Mouse (Mus musculus) olfactory bulb, adult 2 months (tissue): ENCODE results near the gene M6pr.

Experiments
- CTCF ChIP-seq: fragments of 200-500 bp; IDR thresholded peaks from 2 replicates; pipeline ENCODE4 v1.5.1; 2012; ENCODE audit warnings: low read depth, mild to moderate bottlenecking, low read length, moderate library complexity; ENCODE audit not compliant: insufficient read depth
- POLR2A ChIP-seq: fragments of 200-500 bp; IDR thresholded peaks from 2 replicates; pipeline ENCODE4 v1.6.1; 2012; ENCODE audit warnings: mild to moderate bottlenecking, low read depth, low read length, moderate library complexity; ENCODE audit not compliant: insufficient read depth

- TF ChIP-seq CTCF (no peak), POLR2A (no peak)
Measured at GRCm38 (mm10) chr6:122302121-122302520, 6.4 kb upstream of the M6pr start.
